Mouse (Mus musculus) skeletal muscle tissue, adult 2 months (tissue): ENCODE data around the gene Ap1s3.

Experiments used
- DNase-seq: peaks from one replicate; pipeline ENCODE4 v3.0.0-alpha.2; 2012; ENCODE audit warnings: low read depth, low spot score

Gene Ap1s3

DNA sequence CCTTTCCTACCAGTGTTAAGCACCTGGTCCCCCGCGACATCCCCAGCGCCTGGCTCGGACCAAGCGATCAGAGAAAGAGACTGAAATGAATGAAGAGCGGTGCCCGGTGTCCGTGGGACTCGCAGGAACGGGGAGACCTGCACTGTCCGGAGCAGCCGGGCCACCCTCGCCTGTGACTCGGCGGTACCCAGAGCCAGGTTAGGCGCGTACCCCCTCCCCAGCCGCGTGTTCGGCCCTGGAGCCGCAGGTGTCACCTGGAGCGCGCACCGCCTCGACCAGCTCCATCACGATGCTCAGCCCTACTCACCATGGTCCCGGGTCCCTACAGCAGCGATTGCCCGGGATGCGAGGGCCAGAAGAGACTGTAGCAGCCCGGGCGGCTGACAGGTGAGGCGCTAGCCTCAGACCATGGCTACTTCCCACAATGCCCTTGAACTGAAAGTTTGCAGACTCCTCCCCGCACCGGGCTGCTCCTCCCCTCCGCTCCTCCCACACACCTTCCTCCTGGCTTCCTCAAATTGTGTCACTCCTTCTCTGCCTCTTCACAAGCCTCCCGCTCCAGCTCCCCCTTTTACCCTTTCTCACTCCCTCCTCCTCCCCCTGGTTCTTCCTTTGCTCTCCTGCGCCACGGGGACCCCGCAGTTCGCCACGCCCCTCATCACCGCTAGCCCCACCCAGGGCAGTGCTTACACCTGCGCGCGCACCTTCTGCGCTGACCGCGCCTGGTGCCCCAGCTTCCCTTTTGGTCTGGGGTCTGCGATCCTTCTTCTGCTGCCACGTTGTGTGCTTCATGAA is at the start of gene Ap1s3:
Gene Ap1s3 (minus strand): TSS at position 430 of the 795 bp plus-strand sequence.
- no peak for DNase-seq

DNA sequence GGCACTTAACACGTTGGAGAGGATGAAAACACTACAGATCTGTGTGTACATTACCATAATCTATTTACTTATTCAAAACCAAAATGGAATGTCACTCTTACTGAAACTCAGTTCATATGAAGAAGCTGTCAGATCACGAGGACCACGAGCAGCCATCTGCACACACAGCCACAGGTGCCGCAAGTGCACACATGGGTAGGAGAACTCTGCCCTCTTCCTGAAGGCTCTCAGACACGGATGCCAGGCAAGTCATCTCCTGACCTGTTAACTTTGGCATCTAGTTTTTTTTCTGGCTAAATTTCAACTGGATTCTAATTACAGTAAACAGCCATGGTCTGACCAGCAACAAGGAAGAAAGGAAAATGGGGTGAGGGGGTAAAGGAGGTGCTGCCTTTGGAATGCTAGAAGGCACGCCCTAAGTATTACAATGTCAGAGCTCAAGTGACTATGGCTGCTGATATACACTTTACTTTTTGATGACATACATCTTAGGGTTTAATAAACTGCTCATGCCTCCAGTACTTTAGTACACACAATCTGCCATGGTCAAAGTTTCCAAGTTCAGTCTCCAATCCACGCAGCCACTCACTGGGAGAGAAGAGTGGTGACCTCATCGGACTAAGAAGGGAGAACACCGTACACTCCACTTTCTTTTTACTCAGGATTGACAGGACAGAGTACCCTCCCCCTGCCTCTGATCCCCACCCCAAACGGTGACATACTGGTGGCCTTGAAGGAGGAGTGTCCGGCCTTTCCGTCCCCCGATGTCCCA is 42.6 kb upstream of the Ap1s3 start:
- DNase-seq: no peak

DNA sequence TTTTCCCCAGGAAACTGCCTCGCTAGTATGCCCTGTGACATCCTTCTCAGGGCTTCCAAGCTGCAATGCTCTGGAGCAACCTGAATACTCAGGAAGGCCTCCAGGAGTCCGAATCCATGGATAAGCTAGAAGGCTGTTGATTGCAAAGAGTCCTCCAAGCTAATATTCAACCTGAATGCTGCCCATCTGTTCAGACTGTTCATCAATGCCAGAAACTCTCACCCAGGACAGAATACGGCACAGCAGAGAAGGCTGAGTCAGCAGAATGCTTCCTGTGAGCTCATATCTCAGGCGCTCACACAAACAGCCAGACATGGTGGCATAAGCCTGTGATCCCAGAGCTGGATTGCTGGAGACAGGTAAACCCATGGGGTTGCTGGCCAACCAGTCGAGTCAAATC is 41.3 kb upstream of the Ap1s3 start:
- no peak for DNase-seq

DNA sequence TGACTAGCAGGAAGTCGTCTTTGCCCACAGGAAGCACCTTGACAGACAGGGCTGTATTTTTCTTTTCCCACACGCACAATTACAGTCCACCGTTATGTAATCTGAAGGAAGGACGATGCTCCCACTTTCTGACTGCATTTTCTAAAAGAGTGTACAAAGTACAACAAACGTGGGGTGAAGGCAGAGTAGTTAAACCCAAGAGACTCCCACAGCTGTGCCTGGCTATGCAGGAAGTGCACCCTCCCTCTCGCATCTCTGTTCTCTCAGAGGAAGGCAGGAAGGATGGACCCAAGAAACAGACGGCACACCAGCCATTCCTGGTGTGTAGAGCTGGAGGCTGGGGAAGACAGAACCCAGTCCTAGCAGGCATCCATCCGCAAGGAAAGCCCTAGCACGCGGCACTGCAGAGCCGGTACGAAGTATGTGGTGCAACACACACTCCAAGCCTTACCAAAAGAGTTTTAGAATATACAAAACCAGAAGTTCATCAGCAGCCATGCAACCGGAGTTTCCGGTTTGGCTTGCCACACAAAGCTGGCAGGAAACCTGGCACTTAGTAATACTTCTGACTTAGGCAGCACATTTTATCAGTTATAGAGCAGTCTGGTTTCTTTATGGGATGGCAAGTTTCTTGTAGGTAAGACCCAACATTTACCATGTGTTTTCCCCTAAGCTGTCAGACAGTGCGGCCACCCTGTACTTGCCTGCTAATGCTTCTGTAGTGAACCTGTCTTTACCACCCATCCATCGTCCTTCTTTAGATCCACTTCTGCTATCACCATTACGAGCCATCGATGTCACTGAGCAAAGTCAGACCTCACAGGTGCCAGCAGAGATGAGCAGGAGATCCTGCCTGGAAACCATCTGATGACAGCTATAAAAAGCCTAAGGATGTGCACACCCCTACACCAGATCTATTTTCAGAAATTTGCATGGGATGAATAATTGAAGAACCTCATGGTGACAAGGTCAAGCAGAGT is 39.7 kb upstream of the Ap1s3 start:
- DNase-seq: no peak

DNA sequence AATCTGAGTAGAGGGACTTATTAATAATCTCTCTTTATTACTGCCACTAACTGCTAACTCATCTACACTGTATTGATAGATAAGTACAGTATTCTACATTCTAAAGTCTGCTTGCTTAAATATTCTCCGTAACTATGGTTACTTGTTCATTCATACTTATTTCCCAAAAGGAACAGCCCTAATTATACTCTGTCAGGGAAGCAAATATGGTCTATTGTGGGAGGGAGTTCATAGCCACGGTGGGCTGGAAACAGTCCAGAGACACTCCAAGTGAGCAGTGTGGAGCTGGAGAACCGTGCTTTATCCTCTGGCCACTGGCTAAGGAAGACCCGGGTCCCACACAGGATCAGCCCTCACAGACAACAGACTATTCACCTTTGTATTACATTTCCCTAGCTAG is 38.9 kb upstream of the Ap1s3 start:
- no peak for DNase-seq

DNA sequence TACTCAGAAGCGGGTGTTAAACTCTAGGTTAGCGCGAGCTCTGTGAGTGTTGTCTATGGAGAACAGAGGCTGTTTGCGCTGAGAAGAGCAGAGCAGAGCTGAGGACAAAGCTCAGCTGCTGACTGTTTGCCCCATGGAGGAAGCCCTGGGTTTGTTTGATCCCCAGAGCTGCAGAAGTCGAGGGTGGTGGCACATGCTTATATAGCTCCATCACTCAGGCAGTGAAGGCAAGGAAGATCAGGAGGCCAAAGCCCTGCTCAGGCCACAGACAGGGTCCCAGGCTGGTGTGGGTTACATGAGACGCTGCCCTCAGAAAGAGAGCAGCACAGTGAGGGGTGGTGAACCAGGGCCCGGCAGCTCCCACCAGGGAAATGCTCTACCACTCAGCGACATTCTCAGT is 38.4 kb upstream of the Ap1s3 start:
- no peak for DNase-seq

DNA sequence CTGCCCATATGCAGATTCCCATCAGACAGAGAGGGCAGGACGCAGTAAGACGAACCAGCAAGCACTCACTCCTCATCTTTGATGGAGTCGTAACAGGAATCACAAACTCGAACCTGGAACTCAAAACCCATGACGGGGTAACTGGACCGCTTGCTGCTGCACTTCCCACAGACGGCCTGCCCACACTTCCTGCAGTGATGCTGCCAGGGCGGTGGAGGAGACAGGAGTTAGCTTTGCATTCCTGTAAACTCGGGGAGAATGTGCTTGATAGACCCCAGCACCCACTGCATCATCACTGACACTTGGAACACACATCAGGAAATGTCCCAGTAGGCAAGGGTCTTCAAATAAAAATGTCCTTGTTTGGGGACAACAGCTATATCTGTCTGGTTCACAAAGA is 35.6 kb upstream of the Ap1s3 start:
- DNase-seq: no peak

DNA sequence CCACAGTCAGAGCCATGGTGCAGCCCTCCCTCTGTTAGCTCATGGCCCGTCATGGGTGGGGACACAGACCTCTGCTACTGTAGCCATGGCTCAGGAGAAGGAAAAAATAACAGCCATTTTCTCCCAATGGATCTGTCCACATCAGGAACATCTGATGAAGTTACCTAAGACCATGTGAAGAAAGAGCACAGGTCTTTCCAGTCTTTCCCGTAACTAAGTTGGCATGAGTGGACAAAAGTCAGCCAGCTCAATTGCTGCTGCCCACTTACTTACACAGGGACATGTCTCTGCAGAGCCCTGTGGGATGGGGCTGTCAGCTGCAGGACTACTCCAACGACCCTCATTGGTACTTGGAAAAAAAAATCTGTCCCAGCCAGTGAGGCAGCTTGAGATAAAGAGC is 34.9 kb upstream of the Ap1s3 start:
- DNase-seq: no peak

DNA sequence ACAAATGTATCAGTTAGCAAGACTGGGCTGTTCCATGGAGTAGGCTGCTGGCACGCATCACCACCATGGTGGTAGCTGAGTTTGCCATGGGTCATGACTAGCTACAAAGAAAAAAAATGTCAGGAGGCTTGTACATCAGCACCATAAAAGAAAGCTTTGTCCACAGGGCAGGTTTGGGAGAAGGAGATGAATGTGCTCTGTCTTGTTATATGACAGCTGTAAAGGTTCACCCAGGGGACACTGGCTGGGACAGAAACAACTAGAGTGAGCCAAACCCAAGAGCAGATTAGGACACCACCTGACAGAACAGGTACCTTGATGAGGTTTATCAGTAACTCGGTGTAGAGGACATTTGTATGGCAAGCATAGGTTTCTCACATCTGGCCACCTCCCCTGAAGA is 32.9 kb upstream of the Ap1s3 start:
- no peak for DNase-seq

DNA sequence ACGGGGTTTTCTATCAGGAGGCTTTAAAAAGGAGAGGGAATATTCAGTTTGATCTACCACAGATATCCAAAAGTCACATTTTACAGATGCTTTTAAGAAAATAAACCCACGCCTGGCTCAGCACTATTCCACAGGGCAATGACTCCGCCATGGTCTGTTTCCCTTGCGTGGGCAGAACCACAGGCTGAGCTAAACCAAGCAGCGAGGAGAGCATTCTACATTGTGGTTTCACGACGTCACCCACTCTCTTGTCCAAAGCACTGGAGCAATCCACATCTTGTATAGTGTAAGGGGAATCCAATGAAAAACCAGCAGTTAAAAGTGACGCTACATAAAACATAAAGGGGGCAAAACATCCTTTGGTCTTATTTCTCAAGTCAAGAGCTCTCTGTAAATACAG is 31.7 kb upstream of the Ap1s3 start:
- no peak for DNase-seq

DNA sequence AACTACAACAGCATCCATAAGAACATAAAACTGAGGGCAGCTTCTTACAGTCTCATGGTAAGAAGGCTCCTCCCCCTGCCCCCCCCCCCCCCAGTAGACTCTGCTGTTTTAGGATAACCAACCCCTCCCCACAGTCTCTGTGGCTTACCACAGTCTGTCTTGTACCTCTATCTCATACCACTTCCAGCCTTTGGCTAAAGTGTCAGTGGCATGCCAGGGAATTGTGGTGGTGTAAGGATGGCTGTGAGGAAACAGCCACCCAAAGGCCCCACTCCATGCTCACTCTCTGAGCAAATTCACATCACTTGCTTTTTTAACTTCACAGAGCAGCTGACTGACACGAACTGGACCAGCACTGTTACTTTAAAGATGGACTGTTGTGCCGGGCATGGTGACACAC is 26.7 kb upstream of the Ap1s3 start:
- DNase-seq: no peak

DNA sequence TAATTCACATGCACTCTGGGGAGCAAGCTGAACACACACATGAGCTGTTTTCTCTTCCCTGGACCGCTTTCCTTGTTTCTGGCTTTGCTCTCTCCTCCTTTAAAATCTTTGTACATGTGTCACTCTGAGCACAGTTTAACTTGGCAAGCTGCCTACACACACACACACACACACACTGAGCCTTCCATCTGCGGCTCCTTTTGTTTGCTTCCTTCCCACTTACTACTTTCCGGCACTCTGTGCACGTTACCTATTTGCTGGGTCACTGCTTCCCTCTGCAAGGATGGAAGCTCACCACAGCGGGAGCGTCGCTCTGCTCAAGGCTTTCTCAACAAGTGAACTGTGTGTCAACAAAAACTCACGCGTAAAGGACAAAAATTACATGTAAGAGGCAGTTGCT is 25.6 kb upstream of the Ap1s3 start:
- DNase-seq: no peak

DNA sequence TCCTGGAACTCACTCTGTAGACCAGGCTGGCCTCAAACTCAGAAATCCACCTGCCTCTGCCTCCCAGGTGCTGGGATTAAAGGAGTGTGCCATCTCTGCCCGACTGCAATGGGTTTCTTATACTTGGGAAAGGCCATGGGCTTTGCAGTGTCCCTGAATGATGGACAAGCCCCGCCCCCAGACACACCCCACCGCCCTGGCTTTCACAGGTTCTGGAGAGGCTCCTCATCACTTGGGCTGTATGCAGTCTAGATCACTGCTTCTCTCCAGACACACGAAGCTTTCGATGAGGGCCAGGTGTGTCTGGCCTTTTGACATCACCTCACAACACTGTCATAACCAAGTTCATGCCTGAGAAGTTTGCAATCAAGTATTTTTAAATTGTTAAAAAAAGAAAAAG is 25.2 kb upstream of the Ap1s3 start:
- no peak for DNase-seq

DNA sequence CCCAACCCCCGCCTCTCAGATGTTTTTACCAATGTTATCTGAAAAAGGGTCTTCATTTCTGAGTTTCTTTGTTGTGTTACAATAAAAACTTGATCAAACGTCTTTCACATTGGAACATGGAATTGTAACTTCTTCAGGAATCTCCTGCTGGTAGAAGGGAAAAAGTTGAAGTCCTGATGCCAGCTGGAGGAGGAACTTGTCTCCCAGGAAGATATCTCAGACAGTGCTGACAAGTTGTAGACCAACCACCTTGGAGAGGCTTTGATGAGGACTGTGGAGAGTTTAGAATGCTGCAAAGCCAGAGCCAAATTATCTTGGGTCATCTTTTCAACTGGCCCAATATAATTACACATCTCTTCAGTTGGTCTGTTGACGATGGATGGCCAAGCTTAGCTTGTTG is 20.7 kb upstream of the Ap1s3 start:
- no peak for DNase-seq

DNA sequence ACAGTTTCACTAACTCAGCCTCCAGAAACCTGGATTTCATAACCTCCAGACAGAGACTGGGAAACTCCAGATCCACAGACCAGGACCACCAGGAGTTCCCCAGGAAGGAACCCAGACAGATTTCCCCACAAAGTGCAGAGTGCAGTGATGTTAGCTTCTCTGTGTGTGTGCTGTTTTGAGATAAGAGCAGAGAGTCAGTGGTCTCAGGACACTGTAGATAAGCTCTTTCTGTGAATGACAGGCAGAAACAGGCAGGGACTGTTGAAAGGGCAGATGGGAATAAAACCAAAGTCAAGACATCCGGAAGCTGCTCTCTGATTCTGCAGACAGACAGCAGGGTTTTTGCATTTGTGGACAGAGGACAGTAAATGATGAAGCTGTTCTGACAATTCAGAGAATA is 15.5 kb upstream of the Ap1s3 start:
- no peak for DNase-seq

DNA sequence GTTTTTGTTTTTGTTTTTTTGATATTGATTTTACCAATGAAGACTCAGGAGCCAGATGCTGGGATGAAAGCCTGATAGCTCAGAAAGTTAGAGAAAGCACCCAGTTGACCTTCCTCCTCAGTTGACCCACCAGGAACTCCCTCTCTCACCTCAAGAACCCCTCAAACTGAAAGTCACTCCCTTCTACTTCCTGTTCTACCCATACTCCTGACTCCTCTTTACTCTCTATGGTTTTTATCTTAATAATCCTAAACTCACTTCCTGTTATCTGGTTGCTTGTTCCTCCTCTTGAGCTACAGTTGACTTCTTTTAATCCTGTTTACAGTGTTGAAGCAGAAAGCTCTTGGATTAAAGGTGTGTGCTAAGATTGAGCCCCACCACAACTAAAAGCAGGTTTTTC is 12.3 kb upstream of the Ap1s3 start:
- no peak for DNase-seq

DNA sequence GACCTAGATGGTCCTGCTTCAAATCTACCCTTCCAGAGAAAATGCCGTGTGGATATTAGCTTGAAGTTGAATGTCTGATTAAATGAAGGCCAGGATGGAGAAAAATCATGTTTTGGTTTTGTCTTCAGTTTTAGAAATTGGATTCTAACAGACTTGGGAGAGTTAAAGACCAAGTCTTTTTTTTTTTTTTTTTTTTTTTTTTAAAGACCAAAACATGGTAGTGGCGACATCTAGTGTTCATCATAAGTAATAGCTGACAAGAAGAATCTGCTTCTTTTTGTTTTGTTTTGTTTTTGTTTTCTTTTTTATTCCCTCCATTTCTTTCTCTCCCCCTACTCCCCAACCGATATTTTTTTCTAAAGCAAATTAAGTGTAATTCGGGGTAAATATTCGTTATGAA is 11.2 kb upstream of the Ap1s3 start:
- DNase-seq: no peak

DNA sequence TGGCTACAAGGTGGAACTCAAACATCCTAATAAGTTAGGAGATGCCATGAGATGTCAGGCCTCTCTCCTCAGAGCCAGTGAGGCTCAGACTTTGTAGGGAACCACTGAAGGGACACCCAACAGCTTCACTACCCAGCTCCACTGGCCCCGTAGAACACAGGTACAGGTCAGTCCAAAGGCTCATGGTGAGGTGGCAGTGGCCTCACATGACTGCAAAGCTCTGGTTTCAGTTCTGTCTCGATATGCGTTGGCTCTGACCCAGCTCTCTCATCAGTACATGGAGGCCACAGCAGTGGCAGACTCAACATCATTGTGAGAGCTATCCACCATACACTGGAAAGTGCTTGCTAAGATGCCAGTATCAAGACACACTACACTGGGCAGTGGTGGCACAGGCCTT is 9.0 kb upstream of the Ap1s3 start:
- DNase-seq: no peak

DNA sequence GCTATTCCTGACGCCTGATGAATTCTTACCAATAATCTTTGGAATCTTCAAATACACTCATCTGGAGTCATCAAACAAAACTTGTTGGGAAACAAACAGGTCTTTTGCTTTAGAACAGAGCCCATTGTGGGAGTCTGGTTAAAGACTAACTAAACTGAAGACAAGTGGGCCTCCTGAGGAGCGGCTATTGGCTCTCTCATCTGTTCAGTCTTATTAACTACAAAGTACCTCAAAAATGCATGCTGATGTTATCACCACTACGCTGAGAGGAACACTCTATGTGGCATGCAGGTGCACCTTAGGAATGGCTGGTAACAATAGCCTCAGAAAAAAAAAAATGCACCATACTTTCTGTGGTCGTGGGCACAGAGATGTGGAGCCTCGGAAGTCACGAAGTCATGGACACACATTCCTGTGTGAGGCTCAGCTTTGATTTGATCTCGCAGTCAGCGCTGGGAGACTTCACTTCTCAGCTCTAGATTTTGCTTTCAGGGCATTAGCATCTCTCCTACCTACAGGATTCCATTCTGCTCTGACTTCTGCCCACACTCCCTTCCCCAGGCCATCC is 6.4 kb upstream of the Ap1s3 start:
- DNase-seq: no peak

DNA sequence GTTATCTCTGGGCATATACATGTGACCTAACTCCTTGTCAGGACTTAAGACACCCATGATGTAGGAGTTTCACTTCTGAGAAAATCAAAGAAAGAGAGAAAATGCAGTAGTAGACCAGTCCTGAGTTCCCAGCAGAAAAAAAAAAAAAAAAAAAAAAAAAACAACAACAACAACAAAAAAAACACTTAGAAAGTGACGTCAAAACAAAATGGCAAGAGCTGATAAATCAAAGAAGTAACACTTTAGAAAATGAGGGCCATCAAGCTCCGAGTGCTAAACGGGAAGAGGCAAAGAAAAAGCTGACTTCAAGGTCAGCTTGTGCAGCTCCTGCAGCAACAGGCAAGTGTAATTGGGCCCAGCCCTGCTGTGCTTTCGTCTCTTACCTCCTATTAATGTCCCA is 3.9 kb upstream of the Ap1s3 start:
- no peak for DNase-seq

DNA sequence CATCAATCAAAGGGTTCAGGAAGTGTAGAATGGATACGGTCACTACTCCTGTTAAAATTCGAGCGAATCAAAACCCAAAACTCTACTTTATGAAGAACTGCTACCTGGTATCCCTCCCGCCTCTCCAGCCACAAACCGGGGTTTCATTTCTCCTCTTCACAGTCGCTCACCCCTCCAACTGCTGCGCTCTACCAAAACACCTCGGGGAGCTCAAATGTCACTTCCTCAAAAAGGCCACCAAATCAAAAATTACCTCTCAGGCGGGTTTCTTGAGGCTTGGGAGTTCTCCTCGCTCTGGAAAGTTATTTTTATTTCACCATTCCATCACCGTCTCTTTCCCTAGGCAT is 603 bp downstream of the Ap1s3 start:
- DNase-seq: no peak

DNA sequence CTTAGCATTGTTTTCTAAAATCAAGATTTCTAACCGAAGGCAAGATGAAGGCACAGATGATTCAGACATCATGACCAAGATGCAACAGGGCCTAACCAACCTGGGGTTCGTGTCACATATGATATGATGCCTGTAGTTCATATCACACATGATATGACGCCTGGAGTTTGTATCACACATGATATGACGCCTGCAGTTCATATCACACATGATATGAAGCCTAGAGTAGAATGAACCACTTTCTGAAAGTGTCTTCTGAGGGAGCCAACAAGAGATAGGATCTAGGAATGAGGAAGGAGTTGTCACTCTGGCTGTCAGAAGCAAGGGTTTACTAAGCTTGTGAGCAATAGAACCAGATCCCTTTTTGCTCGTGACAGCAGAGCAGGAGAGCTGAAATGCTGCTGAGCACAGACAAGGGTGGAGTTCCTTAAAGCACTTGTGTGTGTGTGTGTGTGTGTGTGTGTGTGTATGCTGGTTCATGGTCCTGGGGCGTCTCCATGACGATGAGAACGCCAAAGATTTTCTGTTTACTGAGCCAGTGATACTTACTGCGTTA is 2.3 kb downstream of the Ap1s3 start:
- DNase-seq: no peak
